Mouse (Mus musculus): ENCODE results near the gene 1500011B03Rik.

- no peak for TF ChIP-seq CTCF (IDR thresholded peaks at IDR 0.05; ENCODE audit: low read depth, low read length)
- TF ChIP-seq POLR2A (IDR thresholded peaks at IDR 0.05; ENCODE audit: insufficient read depth, low read length), result peak; percentile 81
- TF ChIP-seq EP300 (IDR thresholded peaks at IDR 0.05; ENCODE audit: insufficient read depth, low read depth, low read length), result no peak
Observed at GRCm38 (mm10) chr5:114813525-114814181, 9.6 kb downstream of the 1500011B03Rik start.

Measured in ES-Bruce4 (cell line).